Mouse (Mus musculus): ENCODE results near the gene Slc6a17.

GRCm38 (mm10) chr3:107558740-107559139, 40.9 kb upstream of the Slc6a17 start:
- TF ChIP-seq CTCF (IDR thresholded peaks at IDR 0.05; ENCODE audit: low read depth) = no peak
- TF ChIP-seq EP300 (IDR thresholded peaks at IDR 0.05; ENCODE audit: low read depth) = no peak

Measured in liver, postnatal 0 days (tissue).